Mouse (Mus musculus): Measurements from ENCODE around the gene Olfr1206. TPM values are rescaled to one million over a fixed set of nuclear protein-coding genes. Genes with fewer than 3 reads are reported as not detected.

Olfr1206 gene
- polyA plus RNA-seq (2014; fragmentation: Illumina TruSeq; extraction: RNeasy Lipid Tissue Mini Kit (QIAGEN cat#74804); ENCODE audit: low read depth, low replicate concordance), result not detected

DNA sequence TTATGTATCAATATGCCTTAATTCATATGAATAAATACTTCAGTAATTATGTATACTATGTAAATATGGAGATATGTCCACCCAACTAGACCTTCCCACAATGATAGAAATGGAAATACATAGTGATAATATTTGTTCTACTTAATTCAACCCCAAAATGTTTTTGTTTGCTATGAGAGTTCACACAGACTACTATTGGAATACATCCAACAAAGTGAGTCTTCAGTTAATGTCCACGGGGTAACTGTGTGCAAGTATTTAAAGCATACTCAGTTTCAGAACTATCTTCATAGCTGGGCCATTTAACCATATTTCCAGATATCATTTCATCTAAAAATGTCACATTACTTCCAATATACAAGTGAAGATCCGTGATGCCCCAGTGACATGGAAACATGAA lies at the start of gene Olfr1206:
Olfr1206 (plus strand) TSS at position 301 of the 400 bp plus-strand sequence.

GRCm38 (mm10) chr2:88814196-88814595 lies 48.8 kb upstream of the Olfr1206 start, which contains the start of gene Olfr1202:
Gene Olfr1202 (plus strand): TSS chr2:88814496.

GRCm38 (mm10) chr2:88829437-88829836 lies 33.6 kb upstream of the Olfr1206 start, which contains the start of gene Olfr1205:
Gene Olfr1205 (plus strand): TSS chr2:88829737.

GRCm38 (mm10) chr2:88848992-88849391 lies 14.0 kb upstream of the Olfr1206 start, which contains the start of gene Olfr1204:
Gene Olfr1204 (plus strand): TSS chr2:88849292.

GRCm38 (mm10) chr2:88902211-88902610 lies 39.2 kb downstream of the Olfr1206 start, which contains the start of gene Olfr1208:
Gene Olfr1208 (minus strand): TSS chr2:88902311.

DNA sequence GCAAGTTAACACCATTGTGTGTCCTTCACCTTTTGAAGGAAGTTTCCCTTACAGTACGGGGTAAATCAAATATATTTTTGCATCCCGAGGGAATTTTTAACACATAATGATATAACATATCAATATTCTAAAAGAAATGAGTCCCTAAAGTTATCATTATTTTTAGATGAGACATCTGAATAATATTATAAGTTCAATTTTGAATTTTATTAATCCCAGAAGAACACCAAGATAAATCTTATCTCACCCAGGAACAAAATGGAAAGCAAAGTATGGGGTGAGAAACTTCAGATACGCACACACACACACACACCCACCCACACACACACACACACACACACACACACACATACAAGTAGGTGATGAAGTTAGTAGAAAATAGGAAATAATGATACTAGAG lies 52.0 kb downstream of the Olfr1206 start, which contains the start of gene Olfr1209:
Olfr1209 (minus strand) TSS at position 101 of the 400 bp plus-strand sequence.

Other genes starting within 250 kb of the Olfr1206 start
- gene Olfr1191-ps1, start 222.7 kb upstream of the Olfr1206 start, polyA plus RNA-seq (2014; fragmentation: Illumina TruSeq; extraction: RNeasy Lipid Tissue Mini Kit (QIAGEN cat#74804); ENCODE audit: low read depth, low replicate concordance), result not detected
- gene Olfr1192-ps1, start 214.7 kb upstream of the Olfr1206 start, polyA plus RNA-seq (2014; fragmentation: Illumina TruSeq; extraction: RNeasy Lipid Tissue Mini Kit (QIAGEN cat#74804); ENCODE audit: low read depth, low replicate concordance), result not detected
- gene Olfr1193, start 187.6 kb upstream of the Olfr1206 start, polyA plus RNA-seq (2014; fragmentation: Illumina TruSeq; extraction: RNeasy Lipid Tissue Mini Kit (QIAGEN cat#74804); ENCODE audit: low read depth, low replicate concordance), result not detected
- not detected for gene Olfr1195, start 174.0 kb upstream of the Olfr1206 start, polyA plus RNA-seq (2014; fragmentation: Illumina TruSeq; extraction: RNeasy Lipid Tissue Mini Kit (QIAGEN cat#74804); ENCODE audit: low read depth, low replicate concordance)
- not detected for gene Olfr1196, start 158.6 kb upstream of the Olfr1206 start, polyA plus RNA-seq (2014; fragmentation: Illumina TruSeq; extraction: RNeasy Lipid Tissue Mini Kit (QIAGEN cat#74804); ENCODE audit: low read depth, low replicate concordance)
- gene Olfr1197, start 130.9 kb upstream of the Olfr1206 start, polyA plus RNA-seq (2014; fragmentation: Illumina TruSeq; extraction: RNeasy Lipid Tissue Mini Kit (QIAGEN cat#74804); ENCODE audit: low read depth, low replicate concordance), result not detected
- gene Olfr1198, start 111.9 kb upstream of the Olfr1206 start, polyA plus RNA-seq (2014; fragmentation: Illumina TruSeq; extraction: RNeasy Lipid Tissue Mini Kit (QIAGEN cat#74804); ENCODE audit: low read depth, low replicate concordance), result not detected
- gene Olfr1199, start 102.8 kb upstream of the Olfr1206 start, polyA plus RNA-seq (2014; fragmentation: Illumina TruSeq; extraction: RNeasy Lipid Tissue Mini Kit (QIAGEN cat#74804); ENCODE audit: low read depth, low replicate concordance), result not detected
- not detected for gene Olfr1200, start 92.7 kb upstream of the Olfr1206 start, polyA plus RNA-seq (2014; fragmentation: Illumina TruSeq; extraction: RNeasy Lipid Tissue Mini Kit (QIAGEN cat#74804); ENCODE audit: low read depth, low replicate concordance)
- gene Olfr1201, start 70.2 kb upstream of the Olfr1206 start, polyA plus RNA-seq (2014; fragmentation: Illumina TruSeq; extraction: RNeasy Lipid Tissue Mini Kit (QIAGEN cat#74804); ENCODE audit: low read depth, low replicate concordance), result not detected
- not detected for gene Olfr1202, start 48.7 kb upstream of the Olfr1206 start, polyA plus RNA-seq (2014; fragmentation: Illumina TruSeq; extraction: RNeasy Lipid Tissue Mini Kit (QIAGEN cat#74804); ENCODE audit: low read depth, low replicate concordance)
- gene Olfr1205, start 33.5 kb upstream of the Olfr1206 start, polyA plus RNA-seq (2014; fragmentation: Illumina TruSeq; extraction: RNeasy Lipid Tissue Mini Kit (QIAGEN cat#74804); ENCODE audit: low read depth, low replicate concordance), result not detected
- gene Olfr1204, start 13.9 kb upstream of the Olfr1206 start, polyA plus RNA-seq (2014; fragmentation: Illumina TruSeq; extraction: RNeasy Lipid Tissue Mini Kit (QIAGEN cat#74804); ENCODE audit: low read depth, low replicate concordance), result not detected
- gene Olfr1208, start 39.1 kb downstream of the Olfr1206 start, polyA plus RNA-seq (2014; fragmentation: Illumina TruSeq; extraction: RNeasy Lipid Tissue Mini Kit (QIAGEN cat#74804); ENCODE audit: low read depth, low replicate concordance), result not detected
- gene Olfr1209, start 51.9 kb downstream of the Olfr1206 start, polyA plus RNA-seq (2014; fragmentation: Illumina TruSeq; extraction: RNeasy Lipid Tissue Mini Kit (QIAGEN cat#74804); ENCODE audit: low read depth, low replicate concordance), result not detected
- gene Olfr1211, start 74.9 kb downstream of the Olfr1206 start, polyA plus RNA-seq (2014; fragmentation: Illumina TruSeq; extraction: RNeasy Lipid Tissue Mini Kit (QIAGEN cat#74804); ENCODE audit: low read depth, low replicate concordance), result not detected
- not detected for gene Olfr1212, start 90.7 kb downstream of the Olfr1206 start, polyA plus RNA-seq (2014; fragmentation: Illumina TruSeq; extraction: RNeasy Lipid Tissue Mini Kit (QIAGEN cat#74804); ENCODE audit: low read depth, low replicate concordance)
- not detected for gene Gm13762, start 117.0 kb downstream of the Olfr1206 start, polyA plus RNA-seq (2014; fragmentation: Illumina TruSeq; extraction: RNeasy Lipid Tissue Mini Kit (QIAGEN cat#74804); ENCODE audit: low read depth, low replicate concordance)
- not detected for gene Olfr1214, start 129.4 kb downstream of the Olfr1206 start, polyA plus RNA-seq (2014; fragmentation: Illumina TruSeq; extraction: RNeasy Lipid Tissue Mini Kit (QIAGEN cat#74804); ENCODE audit: low read depth, low replicate concordance)
- not detected for gene Olfr1215, start 143.7 kb downstream of the Olfr1206 start, polyA plus RNA-seq (2014; fragmentation: Illumina TruSeq; extraction: RNeasy Lipid Tissue Mini Kit (QIAGEN cat#74804); ENCODE audit: low read depth, low replicate concordance)
- not detected for gene Olfr1216, start 155.1 kb downstream of the Olfr1206 start, polyA plus RNA-seq (2014; fragmentation: Illumina TruSeq; extraction: RNeasy Lipid Tissue Mini Kit (QIAGEN cat#74804); ENCODE audit: low read depth, low replicate concordance)
- not detected for gene Olfr1217, start 168.8 kb downstream of the Olfr1206 start, polyA plus RNA-seq (2014; fragmentation: Illumina TruSeq; extraction: RNeasy Lipid Tissue Mini Kit (QIAGEN cat#74804); ENCODE audit: low read depth, low replicate concordance)
- not detected for gene Olfr1218, start 198.0 kb downstream of the Olfr1206 start, polyA plus RNA-seq (2014; fragmentation: Illumina TruSeq; extraction: RNeasy Lipid Tissue Mini Kit (QIAGEN cat#74804); ENCODE audit: low read depth, low replicate concordance)
- not detected for gene Olfr1219, start 220.3 kb downstream of the Olfr1206 start, polyA plus RNA-seq (2014; fragmentation: Illumina TruSeq; extraction: RNeasy Lipid Tissue Mini Kit (QIAGEN cat#74804); ENCODE audit: low read depth, low replicate concordance)
- not detected for gene Olfr1220, start 243.6 kb downstream of the Olfr1206 start, polyA plus RNA-seq (2014; fragmentation: Illumina TruSeq; extraction: RNeasy Lipid Tissue Mini Kit (QIAGEN cat#74804); ENCODE audit: low read depth, low replicate concordance)